Mouse (Mus musculus) lung, embryonic 14.5 days (tissue): ENCODE measurements around the gene Snx11. TPM values are rescaled to one million over a fixed set of nuclear protein-coding genes. Genes with fewer than 3 reads are reported as not detected.
"Not testable (repeated sequence)": the region's sequence is repeated elsewhere in the genome, so short reads cannot be mapped to it uniquely, and the experiment has no call there.

Experiments used
- ATAC-seq: fragments of 200-750 bp; cut with Nextera tagmentation; 2 replicates; pipeline ENCODE4 v1.8.0; 2017; ENCODE audit warnings: mild to moderate bottlenecking, moderate TSS enrichment, moderate library complexity; ENCODE audit not compliant: insufficient read depth
- DNase-seq: peaks from one replicate; pipeline ENCODE4 v3.0.0-alpha.2; 2015
- H3K27ac ChIP-seq: fragments of 300-500 bp; sonication (generic); 2 replicates; pipeline ENCODE4 v1.5.1; 2014; ENCODE audit warnings: low read depth, mild to moderate bottlenecking, moderate library complexity
- H3K27me3 ChIP-seq: fragments of 300-500 bp; sonication (generic); 2 replicates; pipeline ENCODE4 v1.6.1; 2014; ENCODE audit warnings: low read length, control low read depth; ENCODE audit not compliant: insufficient read depth
- H3K36me3 ChIP-seq: fragments of 300-500 bp; sonication (generic); 2 replicates; pipeline ENCODE4 v1.6.1; 2014; ENCODE audit warnings: control low read depth; ENCODE audit not compliant: insufficient read depth
- H3K4me1 ChIP-seq: fragments of 300-500 bp; sonication (generic); 2 replicates; pipeline ENCODE4 v1.6.1; 2014; ENCODE audit warnings: antibody characterized with exemption, control low read depth; ENCODE audit not compliant: insufficient read depth
- H3K4me2 ChIP-seq: fragments of 300-500 bp; sonication (generic); 2 replicates; pipeline ENCODE4 v1.6.1; 2014; ENCODE audit warnings: mild to moderate bottlenecking
- H3K4me3 ChIP-seq: fragments of 300-500 bp; sonication (generic); 2 replicates; pipeline ENCODE4 v1.5.1; 2014; ENCODE audit warnings: low read depth, low read length
- H3K9ac ChIP-seq: fragments of 300-500 bp; sonication (generic); 2 replicates; pipeline ENCODE4 v1.6.1; 2014
- H3K9me3 ChIP-seq: fragments of 300-500 bp; sonication (generic); 2 replicates; pipeline ENCODE4 v1.6.1; 2016; ENCODE audit warnings: low read depth, low read length, control low read depth
- CTCF ChIP-seq: IDR thresholded peaks from 2 replicates; pipeline ENCODE4 v1.5.1; 2016; ENCODE audit warnings: antibody characterized with exemption, low read depth
- WGBS: fragments of 180-500 bp; shearing (Covaris S2); extraction: QIAGEN DNeasy Blood & Tissue Kit; methylation state at CpG from one replicate; pipeline ENCODE4 v1.1.7; 2014; 5-methylcytosine and 5-hydroxymethylcytosine counted together
- polyA plus RNA-seq: library from polyadenylated mRNA; unstranded; fragments of >200 nt; fragmentation: Nextera tagmentation; extraction: Ambion mirVana; gene quantifications from 2 replicates; pipeline ENCODE4 v1.2.1, GENCODE M21; 2014

Gene Snx11
- polyA plus RNA-seq, 1 experiment from 2014 or later: 15.7 TPM

DNA sequence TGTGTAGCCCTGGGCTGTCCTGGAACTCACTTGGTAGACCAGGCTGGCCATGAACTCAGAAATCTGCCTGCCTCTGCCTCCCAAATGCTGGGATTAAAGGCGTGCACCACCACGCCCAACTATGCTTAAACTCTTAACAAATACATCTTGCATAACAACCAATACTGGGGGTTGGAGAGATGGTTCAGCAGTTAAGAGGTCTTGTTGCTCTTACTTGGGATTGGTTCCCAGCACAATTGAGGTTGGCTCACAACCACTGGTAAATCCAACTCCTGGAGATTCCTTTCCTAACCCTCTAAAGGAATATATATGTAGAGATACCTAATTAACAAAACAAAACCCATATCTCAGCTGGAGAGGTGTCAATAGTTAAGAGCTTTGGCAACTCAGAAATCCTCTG lies 18.7 kb upstream of the Snx11 start:
- Histone ChIP-seq H3K36me3 (peaks cover 41% of the 10 kb centered on the region), H3K4me2 (no peak overlapping the region), H3K27me3 (no peaks in the 10 kb centered on the region), H3K4me1 (no peaks in the 10 kb centered on the region), H3K9me3 (no peaks in the 10 kb centered on the region), H3K4me3 (no peak overlapping the region), H3K9ac (no peak overlapping the region), H3K27ac (no peak overlapping the region)
- 93% methylated on average over 2 of the region's 2 CpGs for WGBS
- TF ChIP-seq CTCF: no peak
- DNase-seq: no peak
- ATAC-seq: no peak

DNA sequence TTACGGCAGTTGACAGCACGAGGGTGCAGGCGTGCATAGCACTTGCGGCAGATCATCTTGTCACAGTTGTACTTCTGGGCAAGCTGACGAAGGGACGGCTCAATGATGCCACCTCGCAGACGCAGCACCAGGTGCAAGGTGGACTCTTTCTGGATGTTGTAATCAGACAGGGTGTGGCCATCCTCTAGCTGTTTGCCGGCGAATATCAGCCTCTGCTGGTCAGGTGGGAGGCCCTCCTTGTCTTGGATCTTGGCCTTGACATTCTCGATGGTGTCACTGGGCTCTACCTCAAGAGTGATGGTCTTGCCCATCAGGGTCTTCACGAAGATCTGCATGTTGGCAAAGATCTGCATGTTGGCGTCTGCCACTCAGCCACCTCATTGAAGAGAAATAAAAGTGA lies 18.1 kb upstream of the Snx11 start:
- no peak overlapping the region for H3K4me2 ChIP-seq
- peaks cover 37% of the 10 kb centered on the region for H3K36me3 ChIP-seq
- no peak for TF ChIP-seq CTCF
- 94% methylated on average over 13 of the region's 13 CpGs for WGBS
- H3K9ac ChIP-seq: no peak overlapping the region
- H3K4me1 ChIP-seq: peaks cover 2% of the 10 kb centered on the region
- H3K4me3 ChIP-seq: no peak overlapping the region
- ATAC-seq: no peak
- no peaks in the 10 kb centered on the region for H3K9me3 ChIP-seq
- DNase-seq: no peak
- no peaks in the 10 kb centered on the region for H3K27me3 ChIP-seq
- no peak overlapping the region for H3K27ac ChIP-seq

DNA sequence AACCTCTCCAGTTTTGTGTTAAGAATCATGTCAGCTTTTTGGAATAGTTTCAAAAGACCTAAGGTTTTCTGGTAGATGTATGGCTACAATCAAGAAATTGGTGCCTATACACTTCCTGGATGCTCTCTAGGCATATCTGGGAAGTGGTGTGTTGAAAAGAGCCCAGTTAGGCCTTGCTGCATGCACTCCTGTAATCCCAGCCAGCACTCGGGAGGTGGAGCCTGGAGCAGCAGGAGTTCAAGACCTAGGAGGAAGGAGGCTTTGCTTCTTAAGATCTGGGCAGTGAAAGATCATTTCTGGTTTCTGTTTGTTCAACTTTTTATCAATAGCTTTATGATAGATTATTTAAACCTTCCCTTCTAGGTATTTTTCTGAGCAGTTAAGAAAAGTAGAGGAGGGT lies 13.3 kb upstream of the Snx11 start:
- H3K4me2 ChIP-seq: peak overlapping the region; percentile 97
- H3K36me3 ChIP-seq: peaks cover 9% of the 10 kb centered on the region
- DNase-seq (no peak), ATAC-seq (no peak)
- H3K9ac ChIP-seq: peak overlapping the region; percentile 94; the same call in 1 of the 2 replicates
- H3K4me1 ChIP-seq: peaks cover 7% of the 10 kb centered on the region
- H3K4me3 ChIP-seq: peak overlapping the region; percentile 97
- TF ChIP-seq CTCF: no peak
- no peak overlapping the region for H3K27ac ChIP-seq
- no peaks in the 10 kb centered on the region for H3K27me3 ChIP-seq
- 4% methylated on average over 1 of the region's 1 CpGs for WGBS
- no peaks in the 10 kb centered on the region for H3K9me3 ChIP-seq

DNA sequence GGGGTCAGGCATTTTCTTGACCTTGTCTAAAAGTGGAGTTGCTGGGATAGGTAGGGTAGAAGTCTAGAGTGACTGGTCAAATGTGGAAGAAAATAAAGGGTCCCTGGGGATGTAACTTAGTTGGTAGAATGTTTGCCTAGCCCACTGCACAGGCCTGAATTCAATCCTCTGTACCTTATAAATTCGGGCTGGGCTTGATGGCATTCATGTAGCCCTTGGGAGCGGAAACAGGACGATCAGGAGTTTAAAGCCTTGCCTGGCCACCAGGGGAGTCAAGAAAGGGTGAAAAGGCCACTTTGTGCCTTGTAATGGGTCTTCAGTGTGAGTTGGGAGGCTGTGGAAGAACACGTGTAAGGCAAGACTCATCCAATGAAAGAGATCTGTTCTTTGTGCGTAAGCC lies 12.6 kb upstream of the Snx11 start:
- no peak for DNase-seq
- no peaks in the 10 kb centered on the region for H3K27me3 ChIP-seq
- ATAC-seq: no peak
- peak overlapping the region; percentile 94 for H3K9ac ChIP-seq
- H3K4me1 ChIP-seq: peaks cover 7% of the 10 kb centered on the region
- TF ChIP-seq CTCF: peak; percentile 47
- no peaks in the 10 kb centered on the region for H3K9me3 ChIP-seq
- 0 out of 2 replicates have a peak, but pooled peaks cover 2% of the 10 kb centered on the region for H3K36me3 ChIP-seq
- 10% methylated on average over 5 of the region's 5 CpGs for WGBS
- H3K4me2 ChIP-seq: peak overlapping the region; percentile 97
- H3K4me3 ChIP-seq: peak overlapping the region; percentile 97
- H3K27ac ChIP-seq: peak overlapping the region; percentile 43

DNA sequence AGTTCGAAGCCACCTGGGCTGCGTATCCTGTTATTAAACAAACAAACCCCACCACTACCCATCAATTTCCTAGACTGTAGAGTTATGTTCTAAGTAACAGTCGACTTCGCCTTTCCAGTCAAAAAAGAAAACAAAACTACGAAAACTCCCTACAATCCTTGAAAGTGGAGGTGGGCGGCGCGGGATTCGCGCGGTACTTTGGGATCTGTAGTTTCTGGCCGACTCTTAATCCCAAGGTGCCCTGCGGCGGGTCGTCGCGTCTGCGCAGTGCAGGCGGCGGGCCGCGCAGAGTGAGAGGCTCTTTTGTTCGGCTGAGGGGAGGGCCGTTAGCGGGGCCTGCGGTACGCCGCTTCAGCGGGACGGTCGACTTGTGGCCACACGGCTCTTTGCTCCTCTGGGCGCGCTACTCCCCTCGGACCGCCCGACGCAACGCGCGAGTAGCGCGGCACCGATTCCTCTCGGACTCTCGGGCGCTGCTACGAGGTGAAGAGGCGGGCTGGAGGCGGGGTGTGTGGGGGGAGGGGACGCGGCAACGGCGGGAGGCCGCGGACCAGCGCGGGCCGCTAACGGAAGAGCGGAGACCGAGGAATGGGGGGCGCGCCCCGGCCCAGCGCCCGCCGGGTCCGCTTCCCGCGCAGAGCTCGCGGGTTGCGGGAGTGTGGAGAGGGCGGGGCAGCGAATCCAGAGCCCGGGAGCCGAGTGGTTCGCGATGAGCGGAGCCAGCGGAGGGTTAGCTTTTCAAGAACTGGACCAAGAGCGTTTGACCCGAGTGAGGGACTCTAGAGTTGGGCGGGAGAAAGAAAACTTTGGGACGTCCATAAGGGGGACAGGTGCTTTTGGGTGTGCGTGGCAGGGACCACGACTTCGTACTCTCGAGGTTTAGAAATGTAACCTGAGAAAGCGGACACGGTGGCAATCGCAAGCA lies 11.8 kb upstream of the Snx11 start, which contains the start of gene Cbx1:
Gene Cbx1 (plus strand): TSS at position 257 of the 925 bp plus-strand sequence.
- H3K4me1 ChIP-seq: peaks cover 7% of the 10 kb centered on the region
- H3K9me3 ChIP-seq: no peaks in the 10 kb centered on the region
- H3K4me2 ChIP-seq: peak within 1 kb of the TSS; percentile 97
- peak within 1 kb of the TSS; percentile 94 for H3K9ac ChIP-seq
- WGBS: 1% methylated on average over 86 of the region's 93 CpGs
- ATAC-seq (peak; percentile 98), DNase-seq (peak; percentile 96)
- peak within 1 kb of the TSS; percentile 97 for H3K4me3 ChIP-seq
- peak within 1 kb of the TSS; percentile 99 for H3K27ac ChIP-seq
- no peaks in the 10 kb centered on the region for H3K27me3 ChIP-seq
- no peak for TF ChIP-seq CTCF
- H3K36me3 ChIP-seq: no peaks in the 10 kb centered on the region

DNA sequence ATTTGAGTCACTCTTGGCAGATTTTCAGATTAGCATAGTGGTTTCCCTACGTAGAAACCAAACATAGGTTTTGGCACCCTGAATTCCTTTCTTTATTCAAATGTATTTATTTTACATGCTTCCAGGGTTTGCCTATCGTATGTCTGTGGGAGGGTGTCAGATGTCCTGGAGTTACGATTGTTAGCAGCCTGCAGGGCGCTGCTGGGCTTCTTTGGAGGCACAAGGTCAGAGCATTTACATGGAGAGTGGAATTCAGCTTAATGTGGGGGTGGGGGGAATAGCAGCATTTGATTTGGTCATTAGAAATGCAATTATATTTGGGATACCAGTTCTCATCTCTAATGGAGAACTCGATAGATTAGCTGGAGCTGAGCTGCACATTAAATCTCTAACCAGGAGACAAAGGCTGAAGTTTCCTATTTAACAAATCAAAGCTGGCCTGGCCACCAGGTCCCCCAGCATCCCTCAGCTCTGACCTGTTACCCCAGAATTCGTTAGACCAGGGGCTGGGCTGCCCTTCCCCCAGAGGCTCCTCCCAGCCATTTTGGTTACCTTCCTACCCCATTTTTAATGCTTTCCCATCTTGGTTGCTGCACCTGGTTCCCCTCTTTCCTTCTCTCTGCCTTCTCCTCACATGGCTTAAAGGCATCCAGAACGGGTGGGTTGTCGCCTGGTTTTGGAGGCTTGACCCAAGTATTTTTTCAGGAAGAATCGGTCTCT lies 9.5 kb upstream of the Snx11 start:
- ATAC-seq (no peak), DNase-seq (no peak)
- no peak overlapping the region for H3K4me3 ChIP-seq
- H3K9ac ChIP-seq: no peak overlapping the region
- H3K9me3 ChIP-seq: no peaks in the 10 kb centered on the region
- TF ChIP-seq CTCF: no peak
- peaks cover 7% of the 10 kb centered on the region for H3K4me1 ChIP-seq
- 31% methylated on average over 9 of the region's 9 CpGs for WGBS
- no peaks in the 10 kb centered on the region for H3K27me3 ChIP-seq
- H3K27ac ChIP-seq: 0 out of 2 replicates have a peak overlapping the region, but pooled peaks have one; percentile 15
- no peaks in the 10 kb centered on the region for H3K36me3 ChIP-seq
- H3K4me2 ChIP-seq: no peak overlapping the region

DNA sequence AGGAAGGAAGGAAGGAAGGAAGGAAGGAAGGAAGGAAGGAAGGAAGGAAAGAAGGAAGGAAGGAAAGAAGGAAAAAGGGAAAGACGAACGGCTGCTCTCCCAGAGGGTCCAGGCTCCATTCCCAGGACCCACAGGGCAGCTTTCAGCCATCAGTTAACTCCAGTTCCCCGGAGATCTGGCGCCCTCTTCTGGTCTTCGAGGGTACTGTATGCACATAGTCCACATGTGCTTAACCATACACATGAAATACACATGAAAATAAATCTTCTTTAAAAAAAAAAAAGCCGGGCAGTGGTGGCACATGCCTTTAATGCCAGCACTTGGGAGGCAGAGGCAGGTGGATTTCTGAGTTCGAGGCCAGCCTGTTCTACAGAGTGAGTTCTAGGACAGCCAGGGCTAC lies 7.5 kb upstream of the Snx11 start:
- TF ChIP-seq CTCF: peak; percentile 76
- ATAC-seq, H3K4me3 ChIP-seq, H3K4me1 ChIP-seq, H3K27me3 ChIP-seq, H3K9me3 ChIP-seq, H3K4me2 ChIP-seq, H3K36me3 ChIP-seq, H3K27ac ChIP-seq, H3K9ac ChIP-seq: not testable (repeated sequence)
- peak; percentile 88 for DNase-seq
- 15% methylated on average over 7 of the region's 7 CpGs for WGBS
